Mouse (Mus musculus) liver, embryonic 15.5 days (tissue): ENCODE data around the gene Sbf2. TPM values are rescaled to one million over a fixed set of nuclear protein-coding genes. Genes with fewer than 3 reads are reported as not detected.

Experiments
- ATAC-seq: fragments of 200-750 bp; cut with Nextera tagmentation; 2 replicates; pipeline ENCODE4 v1.8.0; 2017; ENCODE audit warnings: moderate number of reproducible peaks, mild to moderate bottlenecking, moderate library complexity; ENCODE audit not compliant: insufficient read depth
- H3K27ac ChIP-seq: fragments of 300-500 bp; sonication (generic); replicated peaks from 2 replicates; pipeline ENCODE4 v1.5.1; 2015; ENCODE audit warnings: mild to moderate bottlenecking, inconsistent platforms
- H3K27me3 ChIP-seq: fragments of 300-500 bp; sonication (generic); 2 replicates; pipeline ENCODE4 v1.6.1; 2015; ENCODE audit warnings: mild to moderate bottlenecking, inconsistent platforms
- H3K36me3 ChIP-seq: fragments of 300-500 bp; sonication (generic); replicated peaks from 2 replicates; pipeline ENCODE4 v1.6.1; 2015; ENCODE audit warnings: moderate library complexity, mild to moderate bottlenecking, inconsistent platforms
- H3K4me1 ChIP-seq: fragments of 300-500 bp; sonication (generic); replicated peaks from 2 replicates; pipeline ENCODE4 v1.6.1; 2015; ENCODE audit warnings: inconsistent platforms
- H3K4me2 ChIP-seq: fragments of 300-500 bp; sonication (generic); 2 replicates; pipeline ENCODE4 v1.6.1; 2015; ENCODE audit warnings: moderate library complexity, mild to moderate bottlenecking, inconsistent platforms
- H3K4me3 ChIP-seq: fragments of 300-500 bp; sonication (generic); replicated peaks from 2 replicates; pipeline ENCODE4 v1.5.1; 2015; ENCODE audit warnings: mild to moderate bottlenecking, inconsistent platforms
- H3K9ac ChIP-seq: fragments of 300-500 bp; sonication (generic); 2 replicates; pipeline ENCODE4 v1.6.1; 2015; ENCODE audit warnings: moderate library complexity, mild to moderate bottlenecking, inconsistent platforms
- H3K9me3 ChIP-seq: fragments of 300-500 bp; sonication (generic); replicated peaks from 2 replicates; pipeline ENCODE4 v1.6.1; 2016; ENCODE audit warnings: inconsistent platforms
- WGBS: fragments of 180-500 bp; shearing (Covaris S2); methylation state at CpG from one replicate; pipeline ENCODE4 v1.1.7; 2015; ENCODE audit warnings: mixed read lengths; ENCODE audit not compliant: insufficient replicate concordance; 5-methylcytosine and 5-hydroxymethylcytosine counted together
- polyA plus RNA-seq: library from polyadenylated mRNA; unstranded; fragments of >200 nt; fragmentation: Nextera tagmentation; extraction: Ambion mirVana; gene quantifications from 2 replicates; pipeline ENCODE4 v1.2.1, GENCODE M21; 2015

Gene Sbf2
- polyA plus RNA-seq, 1 experiment from 2014 or later: 5.3 TPM

GRCm38 (mm10) chr7:110285076-110285848 lies 329.5 kb downstream of the Sbf2 start:
- Histone ChIP-seq H3K9ac (no peak overlapping the region), H3K4me2 (no peak overlapping the region), H3K27me3 (no peaks in the 10 kb centered on the region), H3K36me3 (peaks cover 5% of the 10 kb centered on the region), H3K27ac (no peak overlapping the region), H3K4me1 (no peaks in the 10 kb centered on the region), H3K4me3 (no peak overlapping the region), H3K9me3 (no peaks in the 10 kb centered on the region)
- ATAC-seq: no peak
- WGBS: 80% methylated on average over 12 of the region's 12 CpGs

- H3K36me3 ChIP-seq: peaks cover 18% of the 10 kb centered on the region
- H3K9ac ChIP-seq: no peak overlapping the region
- no peaks in the 10 kb centered on the region for H3K9me3 ChIP-seq
- ATAC-seq: no peak
- no peak overlapping the region for H3K4me2 ChIP-seq
- no peak overlapping the region for H3K4me3 ChIP-seq
- no peaks in the 10 kb centered on the region for H3K4me1 ChIP-seq
- H3K27me3 ChIP-seq: no peaks in the 10 kb centered on the region
- H3K27ac ChIP-seq: no peak overlapping the region
- 54% methylated on average over 6 of the region's 6 CpGs for WGBS
These were observed 331.0 kb downstream of the Sbf2 start for GRCm38 (mm10) chr7:110283484-110284275.

GRCm38 (mm10) chr7:110282797-110283196 lies 331.9 kb downstream of the Sbf2 start:
- H3K9ac ChIP-seq: no peak overlapping the region
- no peaks in the 10 kb centered on the region for H3K4me1 ChIP-seq
- H3K4me3 ChIP-seq: no peak overlapping the region
- no peaks in the 10 kb centered on the region for H3K9me3 ChIP-seq
- H3K36me3 ChIP-seq: peaks cover 18% of the 10 kb centered on the region
- 75% methylated on average over 11 of the region's 11 CpGs for WGBS
- no peak overlapping the region for H3K4me2 ChIP-seq
- ATAC-seq: no peak
- no peaks in the 10 kb centered on the region for H3K27me3 ChIP-seq
- H3K27ac ChIP-seq: no peak overlapping the region

GRCm38 (mm10) chr7:110281435-110282256 lies 333.1 kb downstream of the Sbf2 start:
- Histone ChIP-seq H3K4me3 (no peak overlapping the region), H3K4me2 (no peak overlapping the region), H3K36me3 (peaks cover 18% of the 10 kb centered on the region), H3K4me1 (no peaks in the 10 kb centered on the region), H3K9me3 (no peaks in the 10 kb centered on the region), H3K9ac (no peak overlapping the region), H3K27ac (no peak overlapping the region), H3K27me3 (no peaks in the 10 kb centered on the region)
- WGBS: 74% methylated on average over 11 of the region's 11 CpGs
- no peak for ATAC-seq

GRCm38 (mm10) chr7:110279183-110279582 lies 335.5 kb downstream of the Sbf2 start:
- Histone ChIP-seq H3K4me3 (no peak overlapping the region), H3K27ac (no peak overlapping the region), H3K36me3 (peaks cover 34% of the 10 kb centered on the region), H3K27me3 (no peaks in the 10 kb centered on the region), H3K9ac (no peak overlapping the region), H3K4me1 (no peaks in the 10 kb centered on the region), H3K9me3 (no peaks in the 10 kb centered on the region), H3K4me2 (no peak overlapping the region)
- 69% methylated on average over 4 of the region's 4 CpGs for WGBS
- ATAC-seq: no peak

GRCm38 (mm10) chr7:110277734-110278245 lies 336.9 kb downstream of the Sbf2 start:
- H3K4me3 ChIP-seq: no peak overlapping the region
- 69% methylated on average over 5 of the region's 5 CpGs for WGBS
- no peak overlapping the region for H3K9ac ChIP-seq
- peaks cover 40% of the 10 kb centered on the region for H3K36me3 ChIP-seq
- H3K9me3 ChIP-seq: no peaks in the 10 kb centered on the region
- H3K4me1 ChIP-seq: no peaks in the 10 kb centered on the region
- H3K27ac ChIP-seq: no peak overlapping the region
- ATAC-seq: no peak
- no peak overlapping the region for H3K4me2 ChIP-seq
- H3K27me3 ChIP-seq: no peaks in the 10 kb centered on the region

- Histone ChIP-seq H3K36me3 (peaks cover 29% of the 10 kb centered on the region; the same call in 1 of the 2 replicates), H3K27me3 (no peaks in the 10 kb centered on the region), H3K9me3 (no peaks in the 10 kb centered on the region), H3K9ac (no peak overlapping the region), H3K27ac (no peak overlapping the region), H3K4me1 (0 out of 2 replicates have a peak, but pooled peaks cover 9% of the 10 kb centered on the region), H3K4me3 (no peak overlapping the region), H3K4me2 (no peak overlapping the region)
- WGBS: 65% methylated on average over 4 of the region's 4 CpGs
- no peak for ATAC-seq
These were observed 342.3 kb downstream of the Sbf2 start for GRCm38 (mm10) chr7:110272434-110272833.

GRCm38 (mm10) chr7:110271814-110272213 lies 342.9 kb downstream of the Sbf2 start:
- H3K36me3 ChIP-seq: peaks cover 29% of the 10 kb centered on the region; the same call in 1 of the 2 replicates
- H3K4me2 ChIP-seq: no peak overlapping the region
- no peak overlapping the region for H3K4me3 ChIP-seq
- WGBS: 52% methylated on average over 9 of the region's 9 CpGs
- 0 out of 2 replicates have a peak, but pooled peaks cover 9% of the 10 kb centered on the region for H3K4me1 ChIP-seq
- no peak overlapping the region for H3K9ac ChIP-seq
- no peak overlapping the region for H3K27ac ChIP-seq
- no peaks in the 10 kb centered on the region for H3K27me3 ChIP-seq
- ATAC-seq: no peak
- no peaks in the 10 kb centered on the region for H3K9me3 ChIP-seq

GRCm38 (mm10) chr7:110270455-110270854 lies 344.3 kb downstream of the Sbf2 start:
- Histone ChIP-seq H3K4me3 (no peak overlapping the region), H3K9me3 (no peaks in the 10 kb centered on the region), H3K27me3 (no peaks in the 10 kb centered on the region), H3K4me1 (peaks cover 13% of the 10 kb centered on the region; the same call in 1 of the 2 replicates), H3K9ac (no peak overlapping the region), H3K27ac (no peak overlapping the region), H3K4me2 (no peak overlapping the region), H3K36me3 (peaks cover 22% of the 10 kb centered on the region; the same call in 1 of the 2 replicates)
- peak; percentile 23; the same call in 1 of the 2 replicates for ATAC-seq
- 51% methylated on average over 7 of the region's 7 CpGs for WGBS

GRCm38 (mm10) chr7:110269777-110270176 lies 344.9 kb downstream of the Sbf2 start:
- WGBS: 76% methylated on average over 14 of the region's 14 CpGs
- Histone ChIP-seq H3K9ac (no peak overlapping the region), H3K9me3 (no peaks in the 10 kb centered on the region), H3K4me1 (peaks cover 13% of the 10 kb centered on the region; the same call in 1 of the 2 replicates), H3K27me3 (no peaks in the 10 kb centered on the region), H3K27ac (no peak overlapping the region), H3K36me3 (peaks cover 18% of the 10 kb centered on the region; the same call in 1 of the 2 replicates), H3K4me3 (no peak overlapping the region), H3K4me2 (no peak overlapping the region)
- no peak for ATAC-seq
